Comparison of ENCODE assay signal across 29 mouse cellular contexts in the genomic region with DNA sequence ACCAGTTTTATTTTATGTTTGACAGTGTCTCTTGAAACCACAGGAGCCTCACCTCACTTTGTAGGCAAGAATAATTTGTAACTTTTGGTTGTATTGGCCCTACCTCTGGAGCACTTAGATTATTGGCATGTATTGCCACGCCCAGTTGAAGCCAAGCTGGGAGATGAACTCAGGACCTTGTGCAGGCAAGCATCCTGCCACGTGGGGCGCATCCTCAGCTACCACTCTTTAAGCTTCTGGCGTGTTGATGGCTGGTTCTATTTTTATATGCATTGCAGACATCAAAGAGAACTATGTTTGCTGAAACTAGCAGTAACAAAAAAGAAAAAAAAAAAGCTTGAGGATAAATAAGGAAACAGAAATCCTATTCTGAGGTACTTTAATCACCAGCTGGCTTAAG. TPM values are rescaled to one million over a fixed set of nuclear protein-coding genes. Genes with fewer than 3 reads are reported as not detected.
DNase-seq lines count a peak whose midpoint lies in the region; TF ChIP-seq lines count a peak whose summit lies in the region.
"Had no signal": no experiment of that assay in that cellular context is flagged by ENCODE, and none has a peak within 500 bp of the region (broad histone marks: within the 10 kb centered on the region; RNA-seq: fewer than 3 reads in every experiment).

No protein-coding gene starts in this region.

- H3K9ac ChIP-seq in ES-Bruce4 (ENCODE audit: low read depth, poor library complexity, severe bottlenecking) = no peak overlapping the region
- H3K9ac ChIP-seq: embryonic facial prominence, embryonic 12.5 days; forebrain, embryonic 15.5 days; heart, embryonic 12.5 days; hindbrain, embryonic 14.5 days; kidney, embryonic 15.5 days; limb, embryonic 15.5 days; liver, embryonic 13.5 days; midbrain, embryonic 13.5 days had no signal

- no peak for TF ChIP-seq EP300 in ES-Bruce4 (IDR thresholded peaks at IDR 0.05; ENCODE audit: insufficient read depth, low read depth, low read length)

- H3K9me3 ChIP-seq in ES-Bruce4 (replicated peaks; ENCODE audit: control insufficient read depth, insufficient read depth, low read length, poor library complexity, severe bottlenecking) = no peaks in the 10 kb centered on the region
- H3K9me3 ChIP-seq: embryonic facial prominence, embryonic 12.5 days; forebrain, embryonic 10.5 days; forebrain, embryonic 15.5 days; heart, embryonic 12.5 days; kidney, embryonic 15.5 days; limb, embryonic 10.5 days; limb, embryonic 15.5 days; liver, embryonic 13.5 days; midbrain, embryonic 13.5 days had no signal

- no peak overlapping the region for H3K27ac ChIP-seq in ES-Bruce4 (ENCODE audit: insufficient read depth, low read length)
- H3K27ac ChIP-seq: embryonic facial prominence, embryonic 12.5 days; forebrain, embryonic 10.5 days; forebrain, embryonic 15.5 days; gastrocnemius, adult 2 months; heart, adult 2 months; hindbrain, embryonic 14.5 days; kidney, embryonic 15.5 days; layer of hippocampus, adult 2 months; limb, embryonic 10.5 days; limb, embryonic 15.5 days; liver, embryonic 13.5 days; macrophage; midbrain, embryonic 13.5 days had no signal

- no peak overlapping the region for H3K4me3 ChIP-seq in ES-Bruce4 (ENCODE audit: low read depth, low read length)
- H3K4me3 ChIP-seq: embryonic facial prominence, embryonic 12.5 days; forebrain, embryonic 10.5 days; forebrain, embryonic 15.5 days; gastrocnemius, adult 2 months; heart, adult 2 months; heart, embryonic 12.5 days; kidney, embryonic 15.5 days; layer of hippocampus, adult 2 months; limb, embryonic 10.5 days; limb, embryonic 15.5 days; liver, embryonic 13.5 days; midbrain, embryonic 13.5 days had no signal

- peak; percentile 9 for TF ChIP-seq CTCF in ES-Bruce4 (IDR thresholded peaks at IDR 0.05; ENCODE audit: low read depth, low read length)

- H3K4me1 ChIP-seq in ES-Bruce4 (ENCODE audit: control insufficient read depth, insufficient read depth, low read length) = no peaks in the 10 kb centered on the region
- H3K4me1 ChIP-seq: limb, embryonic 15.5 days had no signal

- DNase-seq in induced T-regulatory cell, adult 2 months (ENCODE audit: low read depth) = peak; percentile 52
- peak; percentile 64 for DNase-seq in thymus, postnatal 14 days
- DNase-seq in frontal cortex, postnatal 25 days (ENCODE audit: low spot score in 2 of 2) = no peak
- no peak for DNase-seq in layer of hippocampus, postnatal 14 days (ENCODE audit: low spot score in 2 of 2)
- no peak for DNase-seq in lung, adult 18-20 months
- DNase-seq: adrenal gland, postnatal 10 days; cerebellum, adult 9-10 months; cerebellum, postnatal 36 days; gastrocnemius, adult 2 months; heart, adult 2 months; heart, postnatal 4 days; kidney, adult 18-20 months; kidney, postnatal 25 days; layer of hippocampus, postnatal 36 days; liver, embryonic 13.5 days; lung, adult 2 months; lung, postnatal 10 days had no signal

- TF ChIP-seq POLR2A in ES-Bruce4 (IDR thresholded peaks at IDR 0.05; ENCODE audit: insufficient read depth, low read length) = no peak

- no peaks in the 10 kb centered on the region for H3K36me3 ChIP-seq in ES-Bruce4 (ENCODE audit: control insufficient read depth, insufficient read depth, low read length, poor library complexity, severe bottlenecking)
- H3K36me3 ChIP-seq: embryonic facial prominence, embryonic 12.5 days; forebrain, embryonic 15.5 days; heart, embryonic 12.5 days; kidney, embryonic 15.5 days; limb, embryonic 10.5 days; limb, embryonic 15.5 days; liver, embryonic 13.5 days; midbrain, embryonic 13.5 days had no signal

- no peaks in the 10 kb centered on the region for H3K27me3 ChIP-seq in ES-Bruce4 (ENCODE audit: control insufficient read depth, insufficient read depth, low read length, poor library complexity, severe bottlenecking)
- H3K27me3 ChIP-seq: embryonic facial prominence, embryonic 12.5 days; forebrain, embryonic 15.5 days; heart, embryonic 12.5 days; kidney, embryonic 15.5 days; limb, embryonic 15.5 days; liver, embryonic 13.5 days; midbrain, embryonic 13.5 days had no signal

RNA-seq across cellular contexts. Expression of gene Rtkn2, which starts 2.1 kb away (rescaled TPM):
- polyA plus RNA-seq in ES-Bruce4 (2011; ENCODE audit: insufficient read depth, insufficient read length, low read depth, missing spikeins) = 16.4 and 19.4 TPM in 2 replicates
- 1 to 10 TPM; 4.4 to 5.1 TPM for total RNA-seq in layer of hippocampus, postnatal 14 days (2021)

Comparison
In these comparisons a context has a peak if more than half of its experiments do, and no peak if none do; other contexts are left out.
1. DNase-seq: peak in induced T-regulatory cell, adult 2 months (single experiment) and thymus, postnatal 14 days (single experiment); none in frontal cortex, postnatal 25 days (0 of 2), layer of hippocampus, postnatal 14 days (0 of 2) and lung, adult 18-20 months (0 of 2).